Mouse (Mus musculus): ENCODE measurements around the gene Ltbp1.

DNA sequence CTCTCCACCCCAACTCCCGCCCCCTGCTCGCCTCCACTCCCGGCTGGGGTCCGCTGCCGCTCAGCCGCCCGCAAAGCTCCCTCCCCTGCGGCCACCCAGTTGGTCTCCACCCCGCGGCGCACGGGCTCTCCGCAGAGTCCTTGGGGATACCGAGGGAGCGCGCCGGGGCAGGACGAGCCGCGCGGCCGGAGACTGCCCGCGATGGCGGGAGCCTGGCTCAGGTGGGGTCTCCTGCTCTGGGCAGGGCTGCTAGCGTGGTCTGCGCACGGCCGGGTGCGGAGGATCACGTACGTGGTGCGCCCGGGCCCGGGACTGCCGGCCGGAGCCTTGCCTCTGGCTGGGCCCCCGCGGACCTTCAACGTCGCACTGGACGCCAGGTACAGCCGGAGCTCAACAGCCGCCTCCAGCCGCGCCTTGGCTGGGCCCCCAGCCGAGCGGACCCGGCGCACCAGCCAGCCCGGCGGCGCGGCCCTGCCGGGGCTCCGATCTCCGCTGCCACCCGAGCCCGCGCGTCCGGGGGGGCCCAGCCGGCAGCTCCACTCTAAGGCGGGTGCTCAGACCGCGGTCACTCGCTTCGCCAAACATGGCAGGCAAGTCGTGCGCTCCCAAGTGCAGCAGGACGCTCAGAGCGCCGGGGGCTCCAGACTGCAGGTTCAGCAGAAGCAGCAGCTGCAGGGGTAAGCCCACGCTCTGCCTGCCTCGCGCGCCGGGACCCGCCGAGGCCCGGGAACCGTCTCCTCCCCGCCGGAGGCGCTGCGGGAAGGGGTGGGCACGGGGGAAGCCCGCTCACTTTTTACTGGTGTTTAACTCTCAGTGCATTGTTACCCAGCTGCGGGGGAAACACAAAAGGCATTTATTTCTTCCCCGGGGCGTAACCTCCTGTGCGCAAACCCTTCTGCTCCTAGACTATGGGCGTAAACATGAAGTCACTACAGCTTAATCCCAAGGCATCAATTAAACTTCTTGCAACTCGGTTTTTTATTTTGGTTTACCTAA is 615 bp downstream of the Ltbp1 start:
- TF ChIP-seq POLR2A (IDR thresholded peaks at IDR 0.05; ENCODE audit: low read depth, low read length) (no peak), SMC3 (IDR thresholded peaks at IDR 0.05; ENCODE audit: low read depth, low read length) (no peak), ZMIZ1 (IDR thresholded peaks at IDR 0.05; ENCODE audit: low read depth, low read length) (no peak), MAZ (IDR thresholded peaks at IDR 0.05; ENCODE audit: low read depth, low read length) (no peak), NRF1 (IDR thresholded peaks at IDR 0.05; ENCODE audit: low read depth, low read length) (no peak), ETS1 (conservative IDR thresholded peaks at IDR 0.05; ENCODE audit: low read depth, low read length) (no peak), JUND (conservative IDR thresholded peaks at IDR 0.05; ENCODE audit: low read depth, low read length) (no peak), EP300 (IDR thresholded peaks at IDR 0.05; ENCODE audit: low read length) (no peak), CHD1 (IDR thresholded peaks at IDR 0.05; ENCODE audit: low read depth, low read length) (no peak)

Data from CH12.LX (cell line).